Mouse (Mus musculus): ENCODE measurements around the gene Nfya.

DNA sequence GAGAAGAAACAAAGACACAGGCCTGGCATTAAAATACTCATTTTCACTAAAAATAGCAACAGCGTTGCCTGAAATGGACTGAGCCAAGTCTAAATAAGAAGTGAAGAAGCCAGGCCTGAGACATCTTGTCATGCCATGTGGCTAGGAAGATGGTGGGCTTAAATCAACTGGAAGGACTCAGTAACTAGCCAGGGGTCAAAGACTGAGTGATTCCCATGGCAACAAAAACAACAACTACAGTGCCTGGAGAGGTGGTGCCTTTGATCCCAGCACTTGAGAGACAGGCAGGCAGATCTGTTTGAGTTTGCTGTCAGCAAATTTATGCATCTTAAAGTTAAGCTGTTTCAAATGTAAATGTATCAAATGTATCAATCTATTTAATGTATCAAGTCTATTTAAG lies 69.4 kb downstream of the Nfya start:
- TF ChIP-seq CTCF (IDR thresholded peaks at IDR 0.05; ENCODE audit: control insufficient read depth, insufficient read depth, low read length) = no peak
- TF ChIP-seq POLR2A (IDR thresholded peaks at IDR 0.05; ENCODE audit: borderline replicate concordance, control insufficient read depth, low read depth, low read length) = no peak

Data from bone marrow, adult 2 months (tissue).